Mouse (Mus musculus): ENCODE data around the gene Samd15. TPM values are rescaled to one million over a fixed set of nuclear protein-coding genes. Genes with fewer than 3 reads are reported as not detected.

Samd15 gene
- polyA plus RNA-seq (2014; fragmentation: Illumina TruSeq; extraction: RNeasy Lipid Tissue Mini Kit (QIAGEN cat#74804); ENCODE audit: insufficient read depth, low read depth, low replicate concordance) = 0.29 TPM

GRCm38 (mm10) chr12:87199206-87199972 is at the start of gene Samd15:
Gene Samd15, plus strand, starts transcription at chr12:87199723.

GRCm38 (mm10) chr12:87199973-87200586 is 557 bp downstream of the Samd15 start, which contains the start of gene Tmed8:
Gene Tmed8, minus strand, starts transcription at chr12:87200454.

GRCm38 (mm10) chr12:87238632-87239031 is 39.1 kb downstream of the Samd15 start, which contains the start of gene Noxred1:
Gene Noxred1, minus strand, starts transcription at chr12:87238732.

Other genes with a start within 250 kb of the Samd15 start
- gene Zdhhc22, start 209.3 kb upstream of the Samd15 start, polyA plus RNA-seq (2014; fragmentation: Illumina TruSeq; extraction: RNeasy Lipid Tissue Mini Kit (QIAGEN cat#74804); ENCODE audit: insufficient read depth, low read depth, low replicate concordance) = not detected
- 0.07 TPM for gene Tmem63c, start 178.4 kb upstream of the Samd15 start, polyA plus RNA-seq (2014; fragmentation: Illumina TruSeq; extraction: RNeasy Lipid Tissue Mini Kit (QIAGEN cat#74804); ENCODE audit: insufficient read depth, low read depth, low replicate concordance)
- gene Ngb, start 97.2 kb upstream of the Samd15 start, polyA plus RNA-seq (2014; fragmentation: Illumina TruSeq; extraction: RNeasy Lipid Tissue Mini Kit (QIAGEN cat#74804); ENCODE audit: insufficient read depth, low read depth, low replicate concordance) = 4.3 TPM
- 83.2 TPM for gene Gstz1, start 52.6 kb upstream of the Samd15 start, polyA plus RNA-seq (2014; fragmentation: Illumina TruSeq; extraction: RNeasy Lipid Tissue Mini Kit (QIAGEN cat#74804); ENCODE audit: insufficient read depth, low read depth, low replicate concordance)
- gene Pomt2, start 51.8 kb upstream of the Samd15 start, polyA plus RNA-seq (2014; fragmentation: Illumina TruSeq; extraction: RNeasy Lipid Tissue Mini Kit (QIAGEN cat#74804); ENCODE audit: insufficient read depth, low read depth, low replicate concordance) = 6.5 TPM
- 3.5 TPM for gene Tmed8, start 731 bp downstream of the Samd15 start, polyA plus RNA-seq (2014; fragmentation: Illumina TruSeq; extraction: RNeasy Lipid Tissue Mini Kit (QIAGEN cat#74804); ENCODE audit: insufficient read depth, low read depth, low replicate concordance)
- gene Noxred1, start 39.0 kb downstream of the Samd15 start, polyA plus RNA-seq (2014; fragmentation: Illumina TruSeq; extraction: RNeasy Lipid Tissue Mini Kit (QIAGEN cat#74804); ENCODE audit: insufficient read depth, low read depth, low replicate concordance) = 0.63 TPM
- gene Vipas39, start 66.5 kb downstream of the Samd15 start, polyA plus RNA-seq (2014; fragmentation: Illumina TruSeq; extraction: RNeasy Lipid Tissue Mini Kit (QIAGEN cat#74804); ENCODE audit: insufficient read depth, low read depth, low replicate concordance) = 19.3 TPM
- gene Ahsa1, start 66.8 kb downstream of the Samd15 start, polyA plus RNA-seq (2014; fragmentation: Illumina TruSeq; extraction: RNeasy Lipid Tissue Mini Kit (QIAGEN cat#74804); ENCODE audit: insufficient read depth, low read depth, low replicate concordance) = 116 TPM
- gene Ism2, start 100.0 kb downstream of the Samd15 start, polyA plus RNA-seq (2014; fragmentation: Illumina TruSeq; extraction: RNeasy Lipid Tissue Mini Kit (QIAGEN cat#74804); ENCODE audit: insufficient read depth, low read depth, low replicate concordance) = 1.3 TPM
- 80.8 TPM for gene Sptlc2, start 188.6 kb downstream of the Samd15 start, polyA plus RNA-seq (2014; fragmentation: Illumina TruSeq; extraction: RNeasy Lipid Tissue Mini Kit (QIAGEN cat#74804); ENCODE audit: insufficient read depth, low read depth, low replicate concordance)
- gene Slirp, start 244.2 kb downstream of the Samd15 start, polyA plus RNA-seq (2014; fragmentation: Illumina TruSeq; extraction: RNeasy Lipid Tissue Mini Kit (QIAGEN cat#74804); ENCODE audit: insufficient read depth, low read depth, low replicate concordance) = 91.3 TPM
- gene Alkbh1, start 244.3 kb downstream of the Samd15 start, polyA plus RNA-seq (2014; fragmentation: Illumina TruSeq; extraction: RNeasy Lipid Tissue Mini Kit (QIAGEN cat#74804); ENCODE audit: insufficient read depth, low read depth, low replicate concordance) = 8.7 TPM

Data from lung, adult 10 weeks (tissue).